16 mouse cellular contexts compared by ENCODE assay signal in genomic region chr15:6787236-6787635, GRCm38 (mm10).
DNase-seq lines count a peak whose midpoint lies in the region.
"Had no signal": no experiment of that assay in that cellular context is flagged by ENCODE, and none has a peak within 500 bp of the region (broad histone marks: within the 10 kb centered on the region; RNA-seq: fewer than 3 reads in every experiment).

No protein-coding gene starts in this region.

- peak; percentile 59 for DNase-seq in gastrocnemius, adult 18-20 months (ENCODE audit: low spot score)
- no peak for DNase-seq in gastrocnemius, postnatal 4 days (ENCODE audit: low spot score in 2 of 2)
- peak; percentile 15 to 28 for DNase-seq in gastrocnemius, adult 8-10 months (ENCODE audit: low spot score in 2 of 2)
- no peak for DNase-seq in gastrocnemius, postnatal 25 days
- peak; percentile 16 for DNase-seq in right cerebral cortex, adult 18-20 months
- no peak for DNase-seq in right cerebral cortex, postnatal 14 days
- DNase-seq in skeletal muscle tissue, adult 2 months (ENCODE audit: low read depth, low spot score), result peak; percentile 68
- no peak for DNase-seq in spleen, adult 12 weeks (ENCODE audit: low spot score)
- DNase-seq: adrenal gland, adult 2 months; adrenal gland, postnatal 10 days; adrenal gland, postnatal 25 days; cerebellum, adult 11-12 months; cerebellum, adult 2 months; cerebellum, adult 9-10 months; cerebellum, postnatal 10 days; cerebellum, postnatal 25 days had no signal

Comparison
In these comparisons a context has a peak if more than half of its experiments do, and no peak if none do; other contexts are left out.
1. DNase-seq: peak in gastrocnemius, adult 18-20 months (single experiment), gastrocnemius, adult 8-10 months (2 of 2), right cerebral cortex, adult 18-20 months (single experiment) and skeletal muscle tissue, adult 2 months (single experiment); none in gastrocnemius, postnatal 4 days (0 of 2), gastrocnemius, postnatal 25 days (single experiment), right cerebral cortex, postnatal 14 days (single experiment) and spleen, adult 12 weeks (single experiment).